Mouse (Mus musculus) right cerebral cortex, postnatal 10 days (tissue): ENCODE measurements at regions not wholly inside any gene's neighbourhood (a gene's known extent, or its start where the extent isn't known, plus 50 kb on each side); places are given as distances from the start of the nearest gene placed in this dataset.

ENCODE experiments used
- DNase-seq, 2 experiments: peaks; one replicate each; pipeline ENCODE4 v3.0.0; 2021; ENCODE audit warnings: low spot score in 2 of 2

DNA sequence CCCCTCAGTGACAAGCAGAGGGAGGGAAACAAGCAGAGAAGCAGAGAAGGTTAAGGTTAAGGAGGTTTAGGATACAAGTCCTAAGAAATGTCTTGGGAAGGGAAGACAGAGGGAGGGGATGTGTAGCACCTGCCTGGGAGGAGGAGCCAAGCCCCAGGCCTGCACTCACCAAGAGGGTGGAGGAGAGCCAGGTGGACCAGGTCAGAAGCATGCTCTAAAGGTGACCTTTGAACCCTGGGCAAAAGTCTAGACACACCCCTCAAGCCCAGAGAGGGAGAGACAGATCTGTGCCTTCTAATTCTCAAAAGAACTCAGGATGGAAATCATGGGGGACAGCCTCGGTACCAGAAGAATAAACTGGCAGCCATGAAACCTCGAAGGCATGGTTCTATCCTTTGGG is 54.4 kb upstream of the Calm2 start:
- no peak for DNase-seq

GRCm38 (mm10) chr17:87501687-87502387 is 55.1 kb upstream of the Calm2 start:
- peak; percentile 69 to 78 for DNase-seq

DNA sequence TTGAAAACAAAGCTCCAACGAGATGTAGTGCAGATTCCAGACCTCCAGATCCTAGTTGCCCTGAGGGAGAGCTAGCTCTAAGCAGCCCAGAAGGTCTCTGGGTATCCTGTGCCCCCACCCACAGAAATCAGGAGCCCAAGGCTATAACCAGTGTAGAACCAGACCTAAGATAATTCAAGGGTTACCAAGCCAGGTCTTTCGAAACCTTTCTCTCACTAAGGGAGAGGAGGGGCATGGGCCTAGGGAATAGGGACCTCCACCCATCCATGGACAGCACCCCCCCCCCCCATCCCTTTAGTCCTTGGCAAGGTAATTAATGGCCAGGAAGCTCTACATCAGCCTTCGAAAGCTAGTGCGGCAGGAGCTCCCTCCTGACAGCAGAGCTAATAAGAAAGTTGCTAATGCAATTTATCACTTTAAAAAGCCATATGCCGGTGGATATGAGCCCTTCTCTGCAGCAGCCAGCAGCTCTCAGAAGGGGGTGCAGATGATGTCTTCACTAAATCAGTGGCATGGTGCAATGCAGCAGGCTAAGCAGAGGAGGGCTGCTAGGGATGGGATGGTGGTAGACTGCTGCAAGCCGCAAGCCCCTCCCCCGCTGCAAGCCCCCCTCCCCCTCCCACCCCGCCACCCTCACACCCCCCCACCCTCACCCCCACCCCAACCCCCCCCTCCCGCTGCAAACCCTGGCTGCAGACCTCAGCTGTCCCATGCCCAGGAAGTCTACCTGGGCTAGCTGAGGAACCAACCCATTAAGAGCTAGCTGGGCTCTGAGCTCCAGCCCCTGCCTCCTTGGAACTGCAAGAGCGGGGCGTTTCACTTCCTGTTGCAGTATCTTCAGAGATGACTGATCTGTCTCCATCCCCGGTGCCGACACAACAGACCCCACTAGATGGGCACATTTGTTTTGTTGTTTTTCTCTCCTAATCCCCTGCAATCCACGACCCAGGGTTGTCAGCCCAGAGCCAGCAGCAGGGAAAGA is 55.9 kb upstream of the Calm2 start:
- peak in 1 of 2 experiments; percentile 53 for DNase-seq

- no peak for DNase-seq
Measured at GRCm38 (mm10) chr17:87503491-87503890, 56.8 kb upstream of the Calm2 start.

DNA sequence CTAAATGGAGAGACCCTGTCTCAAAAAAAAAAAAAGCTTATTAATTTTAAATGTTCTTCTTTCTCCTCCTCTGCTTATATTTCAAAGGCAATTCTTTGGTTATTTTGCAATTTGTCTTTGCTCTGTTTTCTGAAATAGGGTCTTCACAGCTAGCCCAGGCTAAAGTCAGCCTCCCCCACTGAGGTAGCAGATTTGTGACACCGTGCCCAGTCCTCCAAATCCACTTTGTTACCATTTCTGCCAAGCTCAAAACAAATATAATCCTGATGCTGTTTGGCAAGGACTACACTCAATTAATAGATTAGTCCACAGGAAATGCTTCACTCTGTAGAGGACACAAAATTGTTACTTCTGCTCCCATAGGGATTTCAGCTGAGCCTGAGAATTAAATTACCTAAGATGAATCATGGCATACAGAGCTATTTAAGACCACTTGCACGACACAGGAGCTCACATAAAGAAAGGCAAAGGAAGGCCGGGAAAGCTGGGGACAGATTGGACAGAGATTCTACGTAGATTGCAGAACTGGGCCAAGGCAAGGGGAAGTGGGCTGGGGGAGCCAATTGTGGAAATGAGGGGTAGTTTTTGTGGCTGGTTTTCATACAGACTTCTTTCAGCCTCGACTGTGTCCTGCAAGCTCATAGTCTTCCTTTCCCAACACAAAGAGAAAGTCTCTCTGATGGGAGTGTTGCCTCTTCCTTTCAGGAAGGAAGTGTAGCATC is 58.4 kb upstream of the Calm2 start:
- no peak for DNase-seq

DNA sequence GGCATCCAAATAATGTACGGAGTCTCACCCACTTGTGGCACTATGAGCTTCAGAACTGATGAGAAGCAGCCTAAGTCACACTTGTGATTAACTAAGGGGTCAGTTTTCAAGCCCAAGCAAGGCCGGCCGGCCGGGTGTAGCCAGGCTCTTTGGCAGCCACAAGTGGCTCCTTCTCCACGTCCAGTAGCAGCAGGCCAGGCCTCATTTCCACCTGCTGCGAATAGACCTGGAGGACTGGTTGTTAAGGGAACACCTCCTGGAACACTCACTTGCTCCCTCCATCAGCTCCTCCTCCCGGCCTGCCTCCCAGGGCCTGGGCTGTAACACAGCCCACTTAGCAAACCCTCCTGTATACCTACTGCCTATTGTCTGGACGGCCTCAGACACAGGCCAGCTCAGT is 61.1 kb upstream of the Calm2 start:
- DNase-seq = no peak

- DNase-seq = no peak
Measured at GRCm38 (mm10) chr17:87508582-87509253, 62.0 kb upstream of the Calm2 start.

- DNase-seq = no peak
Measured at GRCm38 (mm10) chr17:87512000-87512611, 65.4 kb upstream of the Calm2 start.

- DNase-seq = no peak
Measured at GRCm38 (mm10) chr17:87513822-87514221, 67.1 kb upstream of the Calm2 start.

DNA sequence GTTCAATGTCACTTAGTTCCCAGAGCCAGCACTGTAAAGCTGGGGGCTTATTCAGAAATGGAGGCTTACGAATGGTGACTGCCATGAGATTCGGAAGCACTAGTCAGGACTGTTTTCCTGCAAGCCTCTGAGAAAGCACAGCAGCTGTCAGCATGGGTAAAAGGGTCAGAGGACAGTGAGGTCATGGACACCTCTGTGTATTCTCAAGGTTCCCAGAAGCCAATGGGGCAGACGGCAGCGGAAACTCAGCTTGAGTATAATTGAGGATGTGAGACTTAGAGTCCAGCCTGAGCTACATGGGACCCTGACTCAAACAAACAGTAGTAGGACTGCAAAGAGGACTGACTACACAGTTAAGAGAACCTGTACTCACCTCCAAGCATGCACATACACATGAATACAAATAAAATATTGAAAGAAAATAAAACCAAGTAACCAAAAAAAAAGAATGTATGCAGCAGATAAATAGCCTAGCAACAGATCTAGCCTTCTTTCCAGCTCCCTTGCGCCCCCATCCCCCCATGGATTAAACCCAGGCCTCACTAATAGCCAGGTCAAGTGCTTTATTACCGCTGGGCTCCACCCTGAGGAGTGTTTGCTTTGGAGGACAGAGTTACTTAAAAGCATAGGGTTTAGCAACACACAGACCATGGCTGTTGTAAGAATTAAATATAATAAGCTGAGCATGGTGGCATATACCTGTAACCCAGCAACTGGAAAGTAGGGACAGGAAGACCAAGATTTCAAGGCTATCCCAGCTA is 67.8 kb upstream of the Calm2 start:
- DNase-seq = no peak

DNA sequence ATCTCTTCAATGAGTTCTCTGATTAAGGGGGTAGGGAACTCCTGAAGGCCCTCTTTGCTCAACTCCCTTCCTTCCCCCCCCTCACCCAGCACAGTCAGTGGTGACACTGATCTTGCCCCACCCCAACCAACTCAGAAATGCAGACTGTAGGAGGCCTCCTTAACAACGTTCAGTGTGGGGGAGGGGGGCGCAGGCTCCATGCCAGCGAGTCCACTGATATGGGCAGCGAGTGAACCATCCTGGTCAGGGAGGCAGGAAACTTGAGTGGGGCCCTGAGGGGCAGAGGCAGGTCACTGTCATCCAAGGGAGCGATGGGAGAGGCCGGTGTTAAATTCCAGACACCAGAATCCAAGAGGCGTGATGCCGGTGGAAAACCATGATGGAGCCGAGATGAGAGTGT is 70.5 kb upstream of the Calm2 start:
- DNase-seq = no peak

- no peak for DNase-seq
Measured at GRCm38 (mm10) chr17:87519454-87519853, 72.7 kb upstream of the Calm2 start.

DNA sequence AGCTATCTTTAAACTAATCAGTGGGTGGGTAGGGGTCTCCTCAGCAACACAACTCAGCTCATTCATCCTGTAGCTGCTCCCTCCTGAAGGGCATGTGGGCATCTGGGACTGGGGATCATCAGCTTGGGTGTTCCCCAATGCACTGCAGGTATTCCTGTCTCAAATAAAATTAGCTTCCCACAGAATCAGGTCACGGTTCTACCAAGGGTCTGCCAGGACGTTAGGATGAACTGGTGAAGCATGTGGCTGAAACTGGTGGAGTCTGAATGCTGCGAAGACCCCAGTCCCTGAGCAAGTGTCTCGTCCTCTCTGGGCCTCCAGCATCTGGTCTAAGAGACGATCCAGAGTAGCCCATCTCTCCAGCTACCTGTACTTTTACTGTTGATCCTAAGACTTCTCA is 74.1 kb upstream of the Calm2 start:
- DNase-seq = no peak

DNA sequence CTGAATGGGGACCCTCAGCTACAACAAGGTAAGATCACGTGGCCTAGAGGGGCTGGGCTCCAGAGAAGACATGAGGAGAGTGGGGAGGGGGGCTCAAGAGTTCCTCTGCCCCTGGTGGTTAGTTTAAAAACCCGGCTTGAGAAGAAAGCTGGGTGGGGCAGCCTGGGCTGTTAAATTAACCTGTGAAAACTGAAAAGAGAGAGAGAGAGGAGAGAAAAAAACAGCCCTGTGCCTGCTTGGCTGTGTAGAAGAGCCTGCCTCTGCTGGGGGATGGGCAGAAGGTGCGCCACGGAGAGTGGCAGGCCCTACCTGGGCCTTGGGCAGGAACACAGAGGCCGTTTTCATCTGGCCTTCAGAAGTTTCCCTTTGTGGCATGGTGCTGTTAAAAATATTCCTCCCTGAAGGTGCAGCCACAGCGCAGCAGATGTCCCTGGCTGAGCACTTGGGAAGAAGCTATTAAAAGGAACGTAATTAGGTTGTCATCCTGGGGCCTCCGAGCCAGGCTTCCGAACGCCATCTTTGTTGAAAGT is 75.0 kb upstream of the Calm2 start:
- peak in 1 of 2 experiments; percentile 47 for DNase-seq

- peak in 1 of 2 experiments; percentile 58 for DNase-seq
Measured at GRCm38 (mm10) chr17:87522500-87523091, 75.9 kb upstream of the Calm2 start.

DNA sequence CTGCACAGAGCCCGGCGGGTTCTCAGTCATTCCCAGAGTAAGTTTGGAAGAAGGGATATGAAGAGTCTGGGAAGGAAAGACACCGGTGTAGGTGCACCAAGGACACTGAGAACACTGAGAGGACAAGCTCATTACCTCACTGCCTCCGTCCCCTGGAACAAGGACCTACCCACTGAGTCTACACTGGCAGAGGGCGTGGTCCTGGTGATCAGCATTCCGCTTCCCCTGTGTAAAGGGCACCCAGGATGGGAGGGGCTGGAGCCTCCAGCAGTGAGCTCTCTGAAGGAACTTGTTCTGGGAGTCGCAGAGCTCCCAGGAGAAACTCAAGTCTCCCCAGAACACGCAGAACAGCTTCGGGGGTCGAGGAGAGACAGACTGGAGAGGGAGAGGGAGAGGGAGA is 76.9 kb upstream of the Calm2 start:
- DNase-seq = no peak

DNA sequence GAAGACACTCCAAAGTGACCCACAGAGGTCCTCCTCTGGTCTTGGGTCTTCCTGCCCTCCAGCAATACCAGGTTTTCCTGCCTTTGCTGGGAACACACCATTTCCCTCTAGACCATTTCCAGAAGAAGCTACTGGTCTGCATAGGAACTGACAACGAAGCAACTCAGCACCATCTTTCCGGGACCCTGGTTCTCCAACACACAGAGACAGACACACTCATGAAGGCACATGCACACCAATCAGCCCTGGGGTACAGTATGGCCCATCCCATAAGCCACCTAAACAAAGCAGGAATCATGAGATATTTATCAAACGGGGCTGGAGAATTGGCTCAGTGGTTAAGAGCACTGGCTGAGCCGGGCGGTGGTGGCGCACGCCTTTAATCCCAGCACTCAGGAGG is 80.4 kb upstream of the Calm2 start:
- no peak for DNase-seq

DNA sequence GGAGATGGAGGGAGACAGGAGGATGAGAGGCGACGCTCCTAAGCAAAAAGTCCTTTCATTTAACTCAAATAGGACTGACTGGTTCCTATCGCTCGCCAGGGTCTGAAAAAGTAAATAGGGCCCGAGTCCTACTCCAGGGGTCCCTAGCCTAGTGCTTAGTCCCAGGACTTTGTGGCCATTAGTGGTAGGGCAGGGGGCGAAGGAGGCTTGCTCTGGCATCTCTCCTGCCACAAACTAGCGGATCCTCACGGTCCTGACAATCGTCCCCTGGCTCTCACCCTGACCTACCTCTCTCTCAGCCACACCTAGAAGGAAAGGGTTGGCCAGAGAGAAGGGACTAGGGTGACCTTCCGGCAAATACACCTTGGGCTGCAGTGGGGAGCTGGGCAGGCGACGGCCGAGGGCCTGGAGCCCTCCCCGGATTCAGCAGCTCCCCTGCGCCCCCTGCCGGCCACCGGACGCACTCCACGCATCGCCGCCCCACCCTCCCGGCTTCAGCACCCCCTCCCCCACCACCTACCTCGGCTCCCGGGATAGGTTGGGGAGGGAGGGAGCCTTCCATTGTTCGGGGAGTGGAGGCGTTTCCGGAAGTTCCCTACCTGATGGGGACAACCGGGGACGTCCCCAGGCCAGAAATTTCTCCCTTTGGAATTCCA is 83.6 kb upstream of the Calm2 start:
- peak; percentile 72 to 80 for DNase-seq

- DNase-seq = no peak
Measured at GRCm38 (mm10) chr17:87530818-87531410, 84.2 kb upstream of the Calm2 start.
